Mouse (Mus musculus) embryonic facial prominence, embryonic 12.5 days (tissue): Measurements from ENCODE around the gene Slc6a21. TPM values are rescaled to one million over a fixed set of nuclear protein-coding genes. Genes with fewer than 3 reads are reported as not detected.

Experiments
- polyA plus RNA-seq: library from polyadenylated mRNA; unstranded; fragments of >200 nt; fragmentation: Nextera tagmentation; extraction: Ambion mirVana; gene quantifications from 2 replicates; pipeline ENCODE4 v1.2.1, GENCODE M21; 2016

Slc6a21 gene
- polyA plus RNA-seq, 1 experiment from 2014 or later: not detected

Other genes starting within 250 kb of the Slc6a21 start
- gene Prr12, start 224.6 kb upstream of the Slc6a21 start, polyA plus RNA-seq: 13.7 and 16.8 TPM in 2 replicates
- gene Nosip, start 215.1 kb upstream of the Slc6a21 start, polyA plus RNA-seq: 63.0 and 64.4 TPM in 2 replicates
- 23.9 and 25.0 TPM in 2 replicates for gene Prrg2, start 214.8 kb upstream of the Slc6a21 start, polyA plus RNA-seq
- gene Rcn3, start 185.3 kb upstream of the Slc6a21 start, polyA plus RNA-seq: 302 and 306 TPM in 2 replicates
- 25.8 and 26.0 TPM in 2 replicates for gene Fcgrt, start 173.7 kb upstream of the Slc6a21 start, polyA plus RNA-seq
- 1,448 and 1,491 TPM in 2 replicates for gene Rps11, start 153.1 kb upstream of the Slc6a21 start, polyA plus RNA-seq
- gene Rpl13a, start 148.8 kb upstream of the Slc6a21 start, polyA plus RNA-seq: 1,339 and 1,342 TPM in 2 replicates
- gene Gm45713, start 141.3 kb upstream of the Slc6a21 start, polyA plus RNA-seq: 0.22 and 0.27 TPM in 2 replicates
- gene Flt3l, start 141.1 kb upstream of the Slc6a21 start, polyA plus RNA-seq: 0.67 and 1.1 TPM in 2 replicates
- gene Pih1d1, start 123.2 kb upstream of the Slc6a21 start, polyA plus RNA-seq: 90.4 and 93.0 TPM in 2 replicates
- gene Aldh16a1, start 122.9 kb upstream of the Slc6a21 start, polyA plus RNA-seq: 43.8 and 45.2 TPM in 2 replicates
- 0.73 and 0.79 TPM in 2 replicates for gene Slc17a7, start 113.6 kb upstream of the Slc6a21 start, polyA plus RNA-seq
- gene Gfy, start 97.9 kb upstream of the Slc6a21 start, polyA plus RNA-seq: 0.39 and 0.56 TPM in 2 replicates
- gene Pth2, start 96.5 kb upstream of the Slc6a21 start, polyA plus RNA-seq: not detected in 2 replicates
- gene Ccdc155, start 72.6 kb upstream of the Slc6a21 start, polyA plus RNA-seq: 0.94 and 1.7 TPM in 2 replicates
- 1.4 and 2.3 TPM in 2 replicates for gene Dkkl1, start 65.4 kb upstream of the Slc6a21 start, polyA plus RNA-seq
- gene Tead2, start 61.8 kb upstream of the Slc6a21 start, polyA plus RNA-seq: 277 and 295 TPM in 2 replicates
- 2.3 TPM in 2 replicates for gene Cd37, start 38.4 kb upstream of the Slc6a21 start, polyA plus RNA-seq
- 0.22 TPM in 1 of 2 replicates, not detected in the other for gene Slc6a16, start 36.4 kb upstream of the Slc6a21 start, polyA plus RNA-seq
- 16.1 and 18.5 TPM in 2 replicates for gene Trpm4, start 56.3 kb downstream of the Slc6a21 start, polyA plus RNA-seq
- 0.81 and 1.5 TPM in 2 replicates for gene Hrc, start 57.8 kb downstream of the Slc6a21 start, polyA plus RNA-seq
- 8.8 and 9.2 TPM in 2 replicates for gene Ppfia3, start 89.5 kb downstream of the Slc6a21 start, polyA plus RNA-seq
- gene Lin7b, start 93.1 kb downstream of the Slc6a21 start, polyA plus RNA-seq: 1.2 and 1.9 TPM in 2 replicates
- gene Snrnp70, start 118.2 kb downstream of the Slc6a21 start, polyA plus RNA-seq: 323 and 338 TPM in 2 replicates
- gene Kcna7, start 128.1 kb downstream of the Slc6a21 start, polyA plus RNA-seq: 0.10 TPM in 1 of 2 replicates, not detected in the other
- gene Ntf5, start 136.2 kb downstream of the Slc6a21 start, polyA plus RNA-seq: 5.2 and 5.6 TPM in 2 replicates
- 0.33 and 0.71 TPM in 2 replicates for gene Lhb, start 143.3 kb downstream of the Slc6a21 start, polyA plus RNA-seq
- gene Gys1, start 157.3 kb downstream of the Slc6a21 start, polyA plus RNA-seq: 43.2 and 45.4 TPM in 2 replicates
- gene Ruvbl2, start 160.6 kb downstream of the Slc6a21 start, polyA plus RNA-seq: 149 and 151 TPM in 2 replicates
- gene Ftl1, start 182.4 kb downstream of the Slc6a21 start, polyA plus RNA-seq: 5,211 and 5,392 TPM in 2 replicates
- gene Bax, start 189.4 kb downstream of the Slc6a21 start, polyA plus RNA-seq: 220 and 224 TPM in 2 replicates
- gene Tulp2, start 204.4 kb downstream of the Slc6a21 start, polyA plus RNA-seq: 0.92 and 1.2 TPM in 2 replicates
- gene Gm45808, start 209.3 kb downstream of the Slc6a21 start, polyA plus RNA-seq: not detected in 2 replicates
- 3.0 and 3.7 TPM in 2 replicates for gene Dhdh, start 211.3 kb downstream of the Slc6a21 start, polyA plus RNA-seq
- gene Nucb1, start 232.9 kb downstream of the Slc6a21 start, polyA plus RNA-seq: 161 and 172 TPM in 2 replicates
- gene Ppp1r15a, start 248.8 kb downstream of the Slc6a21 start, polyA plus RNA-seq: 24.1 and 25.6 TPM in 2 replicates
- 3.0 and 3.2 TPM in 2 replicates for gene Plekha4, start 248.8 kb downstream of the Slc6a21 start, polyA plus RNA-seq